Mouse (Mus musculus) embryo, embryonic 9.5 days (tissue): Measurements from ENCODE around the gene Gm20479.

Source experiments
- DNase-seq: peaks from one replicate; pipeline ENCODE4 v3.0.0-alpha.2; 2017; ENCODE audit errors: extremely low spot score

Gm20479 gene

GRCm38 (mm10) chr7:27334405-27334911 lies 22.8 kb downstream of the Gm20479 start:
- DNase-seq = no peak

GRCm38 (mm10) chr7:27333316-27333941 lies 23.8 kb downstream of the Gm20479 start:
- DNase-seq = no peak

GRCm38 (mm10) chr7:27332353-27333199 lies 24.6 kb downstream of the Gm20479 start:
- peak; percentile 84 for DNase-seq

GRCm38 (mm10) chr7:27331854-27332253 lies 25.4 kb downstream of the Gm20479 start:
- DNase-seq = no peak

GRCm38 (mm10) chr7:27331541-27331851 lies 25.7 kb downstream of the Gm20479 start:
- DNase-seq = no peak

GRCm38 (mm10) chr7:27330709-27331540 lies 26.3 kb downstream of the Gm20479 start:
- peak; percentile 82 for DNase-seq

- no peak for DNase-seq
Observed at GRCm38 (mm10) chr7:27329981-27330380, 27.2 kb downstream of the Gm20479 start.

GRCm38 (mm10) chr7:27329326-27329947 lies 27.8 kb downstream of the Gm20479 start:
- peak; percentile 81 for DNase-seq

GRCm38 (mm10) chr7:27328648-27329047 lies 28.6 kb downstream of the Gm20479 start:
- no peak for DNase-seq

- DNase-seq = no peak
Observed at GRCm38 (mm10) chr7:27328161-27328560, 29.1 kb downstream of the Gm20479 start.

GRCm38 (mm10) chr7:27327500-27327899 lies 29.7 kb downstream of the Gm20479 start:
- no peak for DNase-seq

GRCm38 (mm10) chr7:27326101-27326880 lies 30.9 kb downstream of the Gm20479 start:
- no peak for DNase-seq

GRCm38 (mm10) chr7:27325697-27326096 lies 31.5 kb downstream of the Gm20479 start:
- peak; percentile 70 for DNase-seq

GRCm38 (mm10) chr7:27324928-27325327 lies 32.3 kb downstream of the Gm20479 start:
- no peak for DNase-seq

GRCm38 (mm10) chr7:27324161-27324560 lies 33.1 kb downstream of the Gm20479 start:
- no peak for DNase-seq

GRCm38 (mm10) chr7:27323001-27323400 lies 34.2 kb downstream of the Gm20479 start:
- DNase-seq = no peak

GRCm38 (mm10) chr7:27322291-27322690 lies 34.9 kb downstream of the Gm20479 start:
- DNase-seq = no peak

GRCm38 (mm10) chr7:27319411-27319810 lies 37.8 kb downstream of the Gm20479 start:
- no peak for DNase-seq

- DNase-seq = no peak
Observed at GRCm38 (mm10) chr7:27315958-27316357, 41.3 kb downstream of the Gm20479 start.

GRCm38 (mm10) chr7:27314393-27314792 lies 42.8 kb downstream of the Gm20479 start:
- DNase-seq = no peak
